Mouse (Mus musculus) inflammation-experienced regulatory T-cells, adult 16 weeks (primary cell): ENCODE measurements around the gene Celsr2. TPM values are rescaled to one million over a fixed set of nuclear protein-coding genes. Genes with fewer than 3 reads are reported as not detected.

Experiments used
- polyA plus RNA-seq: library from polyadenylated mRNA; unstranded; fragments of 100-300 nt; shearing (Covaris generic); gene quantifications from one replicate; pipeline ENCODE4 v1.2.1, GENCODE M21; 2017

Gene Celsr2
- polyA plus RNA-seq: 0.61 TPM

DNA sequence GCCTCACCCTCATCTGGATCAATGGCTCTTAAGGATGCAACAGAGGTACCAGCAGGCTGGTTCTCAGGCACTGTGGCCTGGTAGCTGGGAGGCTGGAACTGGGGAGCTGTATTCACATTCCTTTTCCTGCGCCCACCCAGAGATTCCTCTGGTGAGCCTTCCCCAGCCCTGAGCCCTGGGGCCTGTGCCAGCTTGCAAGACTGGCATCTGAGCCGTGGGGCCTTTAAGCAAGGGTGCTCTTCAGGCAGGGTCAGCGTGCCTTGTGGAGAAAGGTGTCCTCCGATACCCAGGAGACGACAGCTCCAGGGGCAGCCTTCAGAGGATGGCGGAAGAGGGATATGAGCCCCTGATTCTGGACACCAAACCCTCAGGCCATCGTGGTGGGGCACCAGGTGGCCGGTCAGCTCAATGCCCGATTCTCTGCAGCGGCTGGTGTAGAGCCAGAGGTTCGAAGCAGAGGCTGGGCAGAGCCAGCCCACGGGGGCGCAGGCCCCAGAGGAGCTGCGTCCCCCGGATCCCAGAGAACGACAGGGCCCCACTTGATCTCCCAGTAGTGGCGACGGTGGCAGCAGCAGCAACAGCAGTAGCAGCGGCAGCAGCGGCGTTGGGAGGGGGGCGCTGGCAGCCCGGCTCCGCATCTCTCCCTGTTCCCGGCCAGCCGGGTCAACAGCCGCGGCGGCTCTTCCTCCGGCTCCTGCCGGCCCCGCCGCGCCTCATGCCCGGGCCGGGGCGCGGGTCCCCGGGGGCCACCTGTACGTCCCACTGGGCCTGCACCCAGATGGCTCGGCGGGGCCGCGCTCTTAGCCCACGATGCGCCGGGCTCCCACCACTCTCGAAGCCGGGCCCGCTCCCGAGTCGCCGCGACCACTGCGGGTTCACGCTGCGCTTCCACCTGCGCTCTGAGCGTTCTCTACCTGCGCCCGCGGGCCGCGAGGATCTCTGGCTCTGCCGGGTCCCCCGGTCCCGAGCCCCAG lies at the start of gene Celsr2:
Gene Celsr2, minus strand, starts transcription at position 696 of the 974 bp plus-strand sequence.

DNA sequence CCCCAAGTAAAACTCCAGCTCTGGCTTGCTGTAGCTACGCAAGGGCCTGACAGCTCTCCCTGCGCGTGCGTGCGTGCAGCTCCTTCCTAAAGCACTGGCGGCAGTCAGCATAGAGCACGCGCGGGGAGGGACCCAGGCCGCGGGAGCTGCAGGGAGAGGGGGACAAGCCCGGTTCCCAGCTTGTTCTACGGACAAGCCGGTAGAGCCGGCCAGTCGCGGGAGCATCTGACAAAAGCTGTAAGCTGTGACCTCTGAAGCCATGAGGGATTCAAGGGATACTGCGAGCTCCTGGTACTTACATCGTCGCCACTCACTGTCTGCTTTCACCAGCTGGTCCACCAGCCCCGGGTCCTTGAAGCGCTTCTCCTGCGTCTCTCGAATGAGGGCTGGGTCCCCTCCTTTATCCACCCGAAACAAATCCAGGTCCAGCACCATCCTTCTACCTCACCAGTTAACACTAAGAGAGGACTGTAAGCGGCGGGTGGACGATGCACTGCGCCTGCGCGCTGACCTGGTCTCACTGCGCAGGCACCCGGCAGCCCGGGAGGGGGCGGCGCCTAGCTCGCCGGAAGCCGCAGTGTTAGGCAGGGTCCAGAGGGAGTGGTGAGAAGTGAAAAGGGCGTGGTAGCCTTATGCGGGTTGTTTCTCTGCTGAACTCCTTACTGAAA lies 29.5 kb upstream of the Celsr2 start, which contains the start of gene Sars:
Gene Sars, minus strand, starts transcription at position 512 of the 668 bp plus-strand sequence.

DNA sequence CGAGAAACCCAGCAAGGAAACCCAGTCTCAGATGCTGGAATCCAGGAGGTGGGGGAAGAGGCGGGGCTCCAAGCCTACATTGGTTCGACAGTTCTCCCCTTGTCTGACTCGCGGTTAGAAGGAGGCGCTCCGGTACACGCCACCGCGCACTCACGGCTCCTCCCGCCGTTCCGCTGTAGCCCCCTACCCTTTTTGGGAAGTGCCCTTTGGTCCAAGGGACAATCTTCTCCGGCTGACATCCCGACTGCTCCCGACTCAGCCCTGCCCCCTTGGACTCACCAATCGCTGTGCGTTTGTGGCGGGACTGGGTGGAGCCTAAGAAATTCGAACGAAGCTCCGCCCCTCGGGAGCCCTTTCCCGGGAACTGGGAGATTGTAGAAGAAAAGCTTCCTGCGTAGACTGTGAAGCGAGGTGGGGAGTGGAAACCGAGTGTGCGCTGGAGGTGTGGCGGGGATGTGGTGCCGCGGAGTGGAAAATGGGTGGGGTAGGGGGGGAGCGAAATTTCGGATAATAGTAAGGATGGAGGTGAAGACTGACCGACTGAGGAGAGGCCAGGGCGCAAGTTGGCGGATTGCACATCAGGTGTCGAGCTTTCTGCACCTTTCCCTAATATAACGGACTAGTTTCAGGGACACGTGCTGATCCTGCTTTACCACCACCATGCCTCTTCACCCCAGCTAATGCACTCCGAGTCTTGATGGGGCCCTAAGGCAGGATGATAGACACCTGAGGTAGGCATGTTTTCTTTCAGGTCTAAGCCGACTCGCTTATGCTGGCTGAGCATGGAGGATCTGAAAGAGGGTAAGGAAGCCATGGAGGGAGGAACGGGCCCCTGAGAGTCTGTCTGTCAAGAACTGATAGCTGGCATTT lies 31.6 kb downstream of the Celsr2 start, which contains the start of gene Psrc1:
Gene Psrc1, plus strand, starts transcription at position 355 of the 870 bp plus-strand sequence.

GRCm38 (mm10) chr3:108364270-108364995 lies 50.9 kb downstream of the Celsr2 start, which contains the start of gene Mybphl:
Gene Mybphl, plus strand, starts transcription at chr3:108364911.

Other genes starting within 250 kb of the Celsr2 start
- 0.33 TPM for gene Amigo1, start 229.2 kb downstream of the Celsr2 start, polyA plus RNA-seq
- 29.4 TPM for gene Cyb561d1, start 214.3 kb downstream of the Celsr2 start, polyA plus RNA-seq
- 9.8 TPM for gene Atxn7l2, start 204.6 kb downstream of the Celsr2 start, polyA plus RNA-seq
- gene Sypl2, start 188.9 kb downstream of the Celsr2 start, polyA plus RNA-seq: not detected
- gene Psma5, start 158.6 kb downstream of the Celsr2 start, polyA plus RNA-seq: 143 TPM
- 0.10 TPM for gene Sort1, start 131.5 kb downstream of the Celsr2 start, polyA plus RNA-seq
- not detected for gene Mybphl, start 50.6 kb downstream of the Celsr2 start, polyA plus RNA-seq
- 1.4 TPM for gene Psrc1, start 31.7 kb downstream of the Celsr2 start, polyA plus RNA-seq
- gene Sars, start 29.7 kb upstream of the Celsr2 start, polyA plus RNA-seq: 185 TPM
- gene 1700013F07Rik, start 118.6 kb upstream of the Celsr2 start, polyA plus RNA-seq: not detected
- gene 5330417C22Rik, start 121.0 kb upstream of the Celsr2 start, polyA plus RNA-seq: 2.3 TPM
- 39.7 TPM for gene Tmem167b, start 146.9 kb upstream of the Celsr2 start, polyA plus RNA-seq
- 26.2 TPM for gene Taf13, start 156.1 kb upstream of the Celsr2 start, polyA plus RNA-seq
- 16.6 TPM for gene Wdr47, start 175.7 kb upstream of the Celsr2 start, polyA plus RNA-seq
- gene Clcc1, start 238.4 kb upstream of the Celsr2 start, polyA plus RNA-seq: 80.6 TPM